In genomic region chr9:37147359-37147685, GRCm38 (mm10) we compare ENCODE assay signal across 7 mouse cellular contexts. TPM values are rescaled to one million over a fixed set of nuclear protein-coding genes. Genes with fewer than 3 reads are reported as not detected.
A peak's percentile ranks its signal among the peaks of the same experiment; 100 is the strongest.
DNase-seq lines count a peak whose midpoint lies in the region.

Gene Pknox2 (minus strand): TSS chr9:37147407.

- H3K4me3 ChIP-seq in megakaryocyte, embryonic 14.5 days (replicated peaks), result peak within 1 kb of the TSS; percentile 90

- intact Hi-C loops in gastrocnemius, postnatal 14 days (cut with DNase I; ENCODE audit: low total_unique reads), result no loop called here
- intact Hi-C loops in left cerebral cortex, postnatal 10 days (cut with DNase I), result loop anchor here (5.0 kb wide), 1 partner anchor 255 kb away; no protein-coding TSS in a partner anchor

- peaks cover 25% of the 10 kb centered on the region for H3K4me1 ChIP-seq in megakaryocyte, embryonic 14.5 days

- H3K27me3 ChIP-seq in megakaryocyte, embryonic 14.5 days (replicated peaks), result peaks cover 83% of the 10 kb centered on the region

- H3K9me3 ChIP-seq in megakaryocyte, embryonic 14.5 days, result no peaks in the 10 kb centered on the region

- no peaks in the 10 kb centered on the region for H3K36me3 ChIP-seq in megakaryocyte, embryonic 14.5 days (replicated peaks; ENCODE audit: low read length)

- DNase-seq in adrenal gland, adult 8-10 months, result peak; percentile 49
- peak; percentile 78 to 88 for DNase-seq in cerebellum, postnatal 4 days (ENCODE audit: low spot score in 2 of 2)
- peak; percentile 85 for DNase-seq in gastrocnemius, postnatal 14 days
- peak; percentile 49 for DNase-seq in induced T-regulatory cell, adult 2 months (ENCODE audit: low read depth)
- peak in 1 of 2 experiments; percentile 91 for DNase-seq in left cerebral cortex, postnatal 10 days (ENCODE audit: extremely low spot score in 1 of 2, low spot score in 2 of 2)
- DNase-seq in right cerebral cortex, postnatal 4 days, result peak; percentile 85

RNA-seq across cellular contexts. Expression of gene Pknox2, which starts in this region (rescaled TPM):
- total RNA-seq in adrenal gland, adult 8-10 months (2022), result 1 to 10 TPM; 3.0 to 5.4 (median 5.4) TPM
- 10 to 100 TPM; 27.6 to 31.4 TPM for total RNA-seq in gastrocnemius, postnatal 14 days (2021)
- 10 to 100 TPM; 72.9 to 75.7 TPM for total RNA-seq in left cerebral cortex, postnatal 10 days (2021)
- 0.06 TPM in 1 of 2 replicates, not detected in the other for polyA plus RNA-seq in megakaryocyte, embryonic 14.5 days (2012; ENCODE audit: insufficient read depth, low replicate concordance)

Comparison
In these comparisons a context has a peak if more than half of its experiments do, and no peak if none do; other contexts are left out.
1. RNA of gene Pknox2 (total RNA-seq): 72.9 to 75.7 TPM in left cerebral cortex, postnatal 10 days and 27.6 to 31.4 TPM in gastrocnemius, postnatal 14 days; 3.0 to 5.4 TPM in adrenal gland, adult 8-10 months; every median in the first group is over 4 times any median in the second.